Mouse (Mus musculus): Measurements from ENCODE around the gene Id1. TPM values are rescaled to one million over a fixed set of nuclear protein-coding genes. Genes with fewer than 3 reads are reported as not detected.

Gene Id1
- total RNA-seq (2021): 100 to 1,000 TPM; 112 to 182 TPM
- long read RNA-seq, experiment 1, transcript Id1-202 (1 exons, 1,160 nt): minor isoform, 9 of 103 reads
- long read RNA-seq, experiment 1, transcript Id1-201 (2 exons, 934 nt): major isoform, 89 of 103 reads
- long read RNA-seq, experiment 1, partial matches to known transcripts: 0 of 103 reads
- long read RNA-seq, experiment 1, other reads (novel, unspliced or antisense): 5 of 103 reads
- long read RNA-seq, experiment 2, transcript Id1-201 (2 exons, 934 nt): major isoform, 33 of 36 reads
- long read RNA-seq, experiment 2, partial matches to known transcripts: 0 of 36 reads
- long read RNA-seq, experiment 2, other reads (novel, unspliced or antisense): 0 of 36 reads

DNA sequence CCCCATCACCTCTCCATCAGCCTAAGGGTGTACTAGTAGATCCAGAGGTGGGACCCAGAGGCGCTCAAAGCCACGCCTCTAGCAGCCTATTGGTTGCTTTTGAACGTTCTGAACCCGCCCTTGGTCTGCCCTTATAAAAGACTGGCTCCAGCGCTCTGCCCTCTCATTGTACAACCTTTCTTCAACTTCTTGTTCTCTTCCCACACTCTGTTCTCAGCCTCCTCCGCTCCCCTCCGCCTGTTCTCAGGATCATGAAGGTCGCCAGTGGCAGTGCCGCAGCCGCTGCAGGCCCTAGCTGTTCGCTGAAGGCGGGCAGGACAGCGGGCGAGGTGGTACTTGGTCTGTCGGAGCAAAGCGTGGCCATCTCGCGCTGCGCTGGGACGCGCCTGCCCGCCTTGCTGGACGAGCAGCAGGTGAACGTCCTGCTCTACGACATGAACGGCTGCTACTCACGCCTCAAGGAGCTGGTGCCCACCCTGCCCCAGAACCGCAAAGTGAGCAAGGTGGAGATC, at the start of gene Id1:
Gene Id1 (plus strand): TSS at position 162 of the 512 bp plus-strand sequence.
- peak; percentile 92 for DNase-seq

DNA sequence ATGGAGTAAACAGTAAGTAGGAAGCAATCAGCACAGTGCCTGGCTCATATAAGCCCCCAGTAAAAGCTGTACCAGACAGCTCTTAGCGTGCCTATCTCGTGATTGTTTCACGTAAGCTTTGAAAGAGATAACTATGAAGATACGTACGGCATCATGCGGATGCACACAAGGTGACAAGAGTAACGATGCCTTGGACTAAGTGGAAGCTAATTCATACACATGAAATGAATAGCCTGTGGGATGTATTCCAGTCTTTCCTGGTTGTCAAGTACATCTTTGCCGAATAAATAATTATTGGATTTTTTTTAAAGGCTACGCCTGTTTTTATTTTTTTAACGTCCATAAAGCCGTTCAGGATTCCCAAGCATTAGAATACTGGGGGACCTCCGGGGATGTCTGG, 49.7 kb upstream of the Id1 start:
- DNase-seq: no peak

GRCm38 (mm10) chr2:152686806-152687267, 49.2 kb upstream of the Id1 start, which contains the start of gene Mcts2:
Mcts2 (plus strand) TSS chr2:152687035.
- DNase-seq: peak; percentile 94

DNA sequence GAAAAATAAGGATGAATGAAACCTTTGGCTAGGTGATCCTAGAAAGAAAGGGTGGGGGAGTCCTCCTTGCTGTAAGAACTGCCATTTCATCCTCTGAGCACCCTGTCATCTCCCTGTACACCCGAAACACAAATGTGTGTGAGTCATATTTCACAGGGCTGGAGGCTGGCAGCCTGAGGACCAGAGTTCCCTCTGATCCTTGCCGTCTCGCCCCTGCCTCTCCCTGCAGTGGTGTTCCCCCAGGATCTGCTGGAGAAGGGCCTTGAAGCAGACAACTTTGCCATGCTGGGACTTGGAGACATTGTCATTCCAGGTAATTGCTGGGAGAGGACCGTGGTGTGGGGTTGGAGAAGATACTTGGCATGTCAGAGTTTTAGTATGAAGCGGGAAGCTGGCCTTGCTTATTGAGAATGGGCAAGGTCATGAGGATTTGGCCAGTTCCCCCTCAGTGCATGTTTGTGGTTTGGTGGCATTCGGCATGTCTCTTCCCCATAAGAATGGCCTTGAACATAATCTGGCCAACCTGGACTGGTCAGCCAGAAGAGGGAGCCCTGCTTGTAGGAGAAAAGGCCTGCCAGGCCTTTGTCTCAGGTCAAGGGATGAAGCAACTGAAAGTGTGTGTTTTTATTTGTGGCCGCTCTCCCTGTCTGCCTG, 44.4 kb upstream of the Id1 start:
- DNase-seq: peak; percentile 68

- peak; percentile 82 for DNase-seq
Observed at GRCm38 (mm10) chr2:152693233-152693632, 42.8 kb upstream of the Id1 start.

DNA sequence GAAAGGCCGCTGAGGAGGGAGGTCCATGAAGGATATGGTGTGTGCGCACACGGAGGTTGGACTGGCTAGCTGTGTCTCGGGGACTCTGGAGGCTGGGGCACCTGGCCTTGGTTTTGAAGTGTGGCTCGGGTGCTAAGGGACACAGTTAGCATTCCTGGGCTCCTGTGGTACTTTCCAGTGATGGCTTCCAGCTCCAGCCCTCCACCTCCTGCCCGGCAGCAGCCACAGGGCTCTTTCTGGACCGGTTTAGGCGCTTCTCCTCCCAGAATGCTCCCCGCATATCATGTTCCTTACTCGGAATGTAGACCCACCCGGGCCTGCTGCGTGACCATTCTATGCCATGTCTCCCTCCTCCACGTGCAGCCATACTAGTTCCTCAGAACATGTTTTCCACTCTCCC, 42.3 kb upstream of the Id1 start:
- no peak for DNase-seq

- peak; percentile 83 for DNase-seq
Observed at GRCm38 (mm10) chr2:152694708-152695107, 41.3 kb upstream of the Id1 start.

GRCm38 (mm10) chr2:152696016-152696415, 40.0 kb upstream of the Id1 start:
- DNase-seq: no peak

DNA sequence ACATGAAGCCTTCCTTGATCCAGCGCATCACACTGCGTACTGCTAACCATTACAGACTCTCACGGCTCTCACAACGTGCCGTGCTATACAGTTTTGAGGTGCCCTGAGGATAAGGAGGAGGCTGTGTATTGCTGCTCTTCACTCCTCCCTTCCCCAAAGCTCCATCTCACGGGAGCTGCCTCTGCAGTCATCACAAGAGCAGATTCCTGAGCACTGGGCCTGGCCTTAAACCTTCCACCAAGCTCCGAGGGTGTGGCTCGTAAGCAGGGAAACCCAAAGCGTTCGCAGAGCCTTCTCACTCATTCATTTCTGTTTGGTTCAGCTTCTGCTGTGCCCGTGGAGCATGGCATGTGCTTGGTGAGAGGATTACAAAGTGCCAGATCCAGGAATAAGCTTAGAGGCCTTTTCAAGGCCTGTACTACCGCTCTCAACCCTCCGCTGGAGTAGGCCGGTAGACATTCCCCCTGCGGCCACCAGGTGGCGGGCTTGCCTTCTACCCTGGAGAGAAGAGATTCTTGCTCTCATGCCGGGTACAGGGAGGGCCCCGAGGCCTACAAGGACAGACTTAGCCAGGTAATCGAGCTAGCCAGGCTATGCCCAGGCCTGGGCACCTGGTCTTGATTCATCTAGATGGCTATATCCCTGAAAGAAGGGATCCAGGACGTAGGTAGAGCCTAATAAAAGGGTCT, 39.4 kb upstream of the Id1 start:
- DNase-seq: peak; percentile 97

DNA sequence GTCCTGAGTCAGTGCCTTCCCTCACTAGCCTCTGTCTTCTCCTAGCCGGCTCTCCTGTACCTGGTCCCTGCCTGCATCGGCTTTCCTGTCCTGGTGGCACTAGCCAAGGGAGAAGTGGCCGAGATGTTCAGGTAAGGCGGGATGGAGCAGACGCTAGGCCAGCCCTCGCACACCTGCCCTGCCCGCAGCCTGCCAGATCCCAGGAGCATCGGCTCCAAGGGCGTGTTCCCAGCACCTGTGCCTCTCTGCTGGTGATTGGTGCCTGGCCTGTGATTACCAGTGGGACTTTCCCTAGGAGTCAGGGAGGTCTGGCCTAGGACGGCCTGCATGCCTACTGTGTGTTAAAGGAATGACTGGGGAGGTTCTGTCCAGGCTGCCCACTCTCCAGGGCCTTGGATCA, 35.9 kb upstream of the Id1 start:
- no peak for DNase-seq

DNA sequence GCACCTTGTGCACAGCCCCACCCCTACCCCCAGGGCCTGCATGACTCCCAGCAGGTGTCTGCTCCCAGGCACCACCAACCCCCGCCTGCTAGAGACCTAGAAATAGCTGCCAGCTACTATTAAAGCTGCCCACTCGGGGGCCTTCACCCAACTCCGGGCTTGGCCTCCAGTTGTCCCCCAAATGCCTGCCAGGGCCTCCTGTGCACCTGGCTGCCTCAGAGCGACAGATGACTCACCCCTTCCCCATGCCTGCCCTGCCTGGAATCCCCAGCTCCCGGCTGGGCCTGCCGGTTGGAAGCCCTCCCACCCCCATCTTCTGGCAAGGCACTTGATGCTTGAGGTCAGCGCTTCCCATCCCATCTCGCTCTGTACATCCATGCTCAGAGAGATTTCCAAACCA, 35.3 kb upstream of the Id1 start:
- DNase-seq: no peak

- no peak for DNase-seq
Observed at GRCm38 (mm10) chr2:152703596-152704255, 32.3 kb upstream of the Id1 start.

- no peak for DNase-seq
Observed at GRCm38 (mm10) chr2:152704256-152704605, 31.8 kb upstream of the Id1 start.

GRCm38 (mm10) chr2:152704811-152705370, 31.2 kb upstream of the Id1 start:
- no peak for DNase-seq

DNA sequence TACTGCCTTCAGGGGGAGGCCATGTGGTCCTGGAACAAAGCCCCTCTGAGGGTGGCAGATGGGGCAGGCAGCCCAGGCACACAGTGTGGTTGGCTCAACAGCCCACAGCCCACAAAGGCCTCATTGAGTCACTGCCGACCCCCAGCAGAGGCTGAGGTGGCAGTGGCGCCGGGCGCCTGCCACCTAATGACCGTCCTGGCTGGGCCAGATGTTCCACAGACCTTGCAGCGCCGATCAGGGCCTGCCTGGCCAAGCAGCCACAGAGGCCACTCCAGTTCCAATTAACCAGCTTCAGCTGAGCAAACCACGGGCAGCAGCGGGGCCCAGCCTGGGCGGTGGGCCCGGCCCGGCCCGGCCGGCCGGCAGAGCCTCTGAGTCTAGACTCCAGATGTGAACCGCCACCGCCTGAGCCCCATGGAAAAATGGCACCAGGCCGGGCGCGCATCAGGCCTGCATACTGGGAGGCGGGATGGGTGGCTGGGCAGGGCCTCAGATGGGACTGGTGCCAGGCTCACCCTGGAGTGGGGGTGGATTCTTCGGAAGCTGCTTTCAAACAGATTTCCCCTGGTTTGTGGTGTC, 30.0 kb upstream of the Id1 start:
- peak; percentile 79 for DNase-seq

DNA sequence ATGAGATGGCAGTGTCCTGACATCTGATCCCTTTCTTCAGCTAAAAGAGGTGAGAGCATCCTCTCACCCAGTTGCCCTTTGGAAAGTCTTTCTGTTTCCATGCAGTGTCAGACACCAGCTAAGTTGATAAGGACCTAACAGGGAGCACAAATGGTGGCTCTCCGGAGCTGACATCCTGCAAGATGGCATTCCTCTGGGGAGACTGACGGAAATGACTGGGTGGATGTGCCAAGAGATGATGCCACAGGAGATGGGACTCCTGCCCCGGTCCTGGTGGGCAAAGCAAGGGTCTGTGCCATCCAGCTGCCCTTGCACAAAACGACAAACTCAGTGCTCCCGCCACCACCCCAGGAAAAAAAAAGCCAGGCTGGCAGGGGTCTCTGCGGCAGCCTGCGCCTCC, 28.9 kb upstream of the Id1 start:
- no peak for DNase-seq

- DNase-seq: peak; percentile 96
Observed at GRCm38 (mm10) chr2:152707627-152708026, 28.4 kb upstream of the Id1 start.

GRCm38 (mm10) chr2:152709066-152709465, 27.0 kb upstream of the Id1 start:
- DNase-seq: no peak

GRCm38 (mm10) chr2:152716241-152716772, 19.7 kb upstream of the Id1 start:
- no peak for DNase-seq

GRCm38 (mm10) chr2:152717652-152718051, 18.4 kb upstream of the Id1 start:
- no peak for DNase-seq

DNA sequence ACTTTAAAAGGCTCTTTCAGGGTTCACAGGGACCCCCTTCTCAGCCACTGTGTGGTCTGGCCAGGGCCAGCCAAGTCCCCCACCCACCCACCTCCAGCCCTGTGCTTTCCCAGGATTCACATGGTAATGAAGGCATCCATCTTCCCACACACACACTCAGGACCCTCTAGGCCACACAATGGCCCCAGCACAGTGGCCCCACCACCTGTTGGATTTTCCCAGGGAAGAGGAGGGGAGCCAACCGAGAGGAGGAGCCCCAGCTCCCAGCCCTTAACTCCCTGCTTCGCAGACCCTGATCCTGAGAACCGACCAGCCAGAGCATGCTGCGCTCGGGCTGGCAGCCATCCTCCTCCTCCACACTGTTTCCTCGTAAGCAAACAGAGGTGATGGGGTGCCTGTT, 18.0 kb upstream of the Id1 start:
- no peak for DNase-seq

Data from adrenal gland, postnatal 10 days (tissue).